Mouse (Mus musculus): ENCODE data around the gene C1qtnf3. TPM values are rescaled to one million over a fixed set of nuclear protein-coding genes. Genes with fewer than 3 reads are reported as not detected.
"Not testable (repeated sequence)": the region's sequence is repeated elsewhere in the genome, so short reads cannot be mapped to it uniquely, and the experiment has no call there.

Gene C1qtnf3
- polyA plus RNA-seq, 1 experiment: 22.3 TPM

- peak; percentile 93 for DNase-seq
- peak within 1 kb of the TSS; percentile 76 for H3K4me3 ChIP-seq (ENCODE audit: insufficient read depth, low read depth, low read length)
- peak within 1 kb of the TSS; percentile 97 for H3K27ac ChIP-seq (ENCODE audit: insufficient read depth, low read depth, low read length)
- H3K27me3 ChIP-seq (replicated peaks; ENCODE audit: control insufficient read depth, insufficient read depth, low read length): no peaks in the 10 kb centered on the region
- peaks cover 10% of the 10 kb centered on the region; the same call in 1 of the 2 replicates for H3K4me1 ChIP-seq (ENCODE audit: control insufficient read depth, insufficient read depth, low read length)
- whole genome bisulfite sequencing: under 1% methylated on average over 52 of the region's 52 CpGs
- TF ChIP-seq POLR2A (IDR thresholded peaks at IDR 0.05; ENCODE audit: low read depth, low read length): peak; percentile 96
- TF ChIP-seq CTCF (conservative IDR thresholded peaks at IDR 0.05; ENCODE audit: insufficient read depth, insufficient read length, low read depth, low read length): peak; percentile 58
- H3K36me3 ChIP-seq (ENCODE audit: control insufficient read depth, insufficient read depth, low read length): peaks cover 2% of the 10 kb centered on the region; the same call in 1 of the 2 replicates
Observed at GRCm38 (mm10) chr15:10981377-10982063, 29.4 kb downstream of the C1qtnf3 start, which contains the start of gene Amacr. TSS of gene Amacr (plus strand) at chr15:10981756.

GRCm38 (mm10) chr15:10982064-10982435, 29.9 kb downstream of the C1qtnf3 start:
- no peaks in the 10 kb centered on the region for H3K27me3 ChIP-seq (replicated peaks; ENCODE audit: control insufficient read depth, insufficient read depth, low read length)
- H3K4me3 ChIP-seq (ENCODE audit: insufficient read depth, low read depth, low read length): peak overlapping the region; percentile 76
- TF ChIP-seq POLR2A (IDR thresholded peaks at IDR 0.05; ENCODE audit: low read depth, low read length) (no peak), CTCF (conservative IDR thresholded peaks at IDR 0.05; ENCODE audit: insufficient read depth, insufficient read length, low read depth, low read length) (no peak)
- WGBS: 2% methylated on average over 6 of the region's 6 CpGs
- peaks cover 10% of the 10 kb centered on the region; the same call in 1 of the 2 replicates for H3K4me1 ChIP-seq (ENCODE audit: control insufficient read depth, insufficient read depth, low read length)
- peak overlapping the region; percentile 97 for H3K27ac ChIP-seq (ENCODE audit: insufficient read depth, low read depth, low read length)
- DNase-seq: no peak
- H3K36me3 ChIP-seq (ENCODE audit: control insufficient read depth, insufficient read depth, low read length): peaks cover 4% of the 10 kb centered on the region; the same call in 1 of the 2 replicates

GRCm38 (mm10) chr15:10985756-10986155, 33.6 kb downstream of the C1qtnf3 start:
- peak overlapping the region; percentile 26 for H3K4me3 ChIP-seq (ENCODE audit: insufficient read depth, low read depth, low read length)
- no peaks in the 10 kb centered on the region for H3K27me3 ChIP-seq (replicated peaks; ENCODE audit: control insufficient read depth, insufficient read depth, low read length)
- peak overlapping the region; percentile 97 for H3K27ac ChIP-seq (ENCODE audit: insufficient read depth, low read depth, low read length)
- peak; percentile 88 for DNase-seq
- WGBS: 58% methylated on average over 6 of the region's 6 CpGs
- H3K36me3 ChIP-seq (ENCODE audit: control insufficient read depth, insufficient read depth, low read length): peaks cover 10% of the 10 kb centered on the region
- peaks cover 9% of the 10 kb centered on the region; the same call in 1 of the 2 replicates for H3K4me1 ChIP-seq (ENCODE audit: control insufficient read depth, insufficient read depth, low read length)
- TF ChIP-seq POLR2A (IDR thresholded peaks at IDR 0.05; ENCODE audit: low read depth, low read length) (no peak), CTCF (conservative IDR thresholded peaks at IDR 0.05; ENCODE audit: insufficient read depth, insufficient read length, low read depth, low read length) (no peak)

- not testable (repeated sequence) for H3K4me1 ChIP-seq (ENCODE audit: control insufficient read depth, insufficient read depth, low read length); DNase-seq; H3K27me3 ChIP-seq (replicated peaks; ENCODE audit: control insufficient read depth, insufficient read depth, low read length); H3K4me3 ChIP-seq (ENCODE audit: insufficient read depth, low read depth, low read length)
- 63% methylated on average over 2 of the region's 2 CpGs for WGBS
- H3K36me3 ChIP-seq (ENCODE audit: control insufficient read depth, insufficient read depth, low read length): peaks cover 10% of the 10 kb centered on the region
- H3K27ac ChIP-seq (ENCODE audit: insufficient read depth, low read depth, low read length): peak overlapping the region; percentile 97
Observed at GRCm38 (mm10) chr15:10986477-10986876, 34.3 kb downstream of the C1qtnf3 start.

- no peak overlapping the region for H3K27ac ChIP-seq (ENCODE audit: insufficient read depth, low read depth, low read length)
- TF ChIP-seq CTCF (conservative IDR thresholded peaks at IDR 0.05; ENCODE audit: insufficient read depth, insufficient read length, low read depth, low read length): no peak
- no peak for TF ChIP-seq POLR2A (IDR thresholded peaks at IDR 0.05; ENCODE audit: low read depth, low read length)
- no peaks in the 10 kb centered on the region for H3K27me3 ChIP-seq (replicated peaks; ENCODE audit: control insufficient read depth, insufficient read depth, low read length)
- peaks cover 16% of the 10 kb centered on the region for H3K36me3 ChIP-seq (ENCODE audit: control insufficient read depth, insufficient read depth, low read length)
- H3K4me1 ChIP-seq (ENCODE audit: control insufficient read depth, insufficient read depth, low read length): peaks cover 7% of the 10 kb centered on the region; the same call in 1 of the 2 replicates
- H3K4me3 ChIP-seq (ENCODE audit: insufficient read depth, low read depth, low read length): no peak overlapping the region
- 34% methylated on average over 2 of the region's 2 CpGs for WGBS
- DNase-seq: no peak
Observed at GRCm38 (mm10) chr15:10990411-10990810, 38.3 kb downstream of the C1qtnf3 start.

- TF ChIP-seq CTCF (conservative IDR thresholded peaks at IDR 0.05; ENCODE audit: insufficient read depth, insufficient read length, low read depth, low read length) (no peak), POLR2A (IDR thresholded peaks at IDR 0.05; ENCODE audit: low read depth, low read length) (no peak)
- 87% methylated on average over 1 of the region's 1 CpGs for WGBS
- Histone ChIP-seq H3K4me1 (ENCODE audit: control insufficient read depth, insufficient read depth, low read length) (no peaks in the 10 kb centered on the region; the same call in 1 of the 2 replicates), H3K4me3 (ENCODE audit: insufficient read depth, low read depth, low read length) (no peak overlapping the region), H3K36me3 (ENCODE audit: control insufficient read depth, insufficient read depth, low read length) (peaks cover 14% of the 10 kb centered on the region), H3K27me3 (replicated peaks; ENCODE audit: control insufficient read depth, insufficient read depth, low read length) (no peaks in the 10 kb centered on the region), H3K27ac (ENCODE audit: insufficient read depth, low read depth, low read length) (no peak overlapping the region)
- no peak for DNase-seq
Observed at GRCm38 (mm10) chr15:10991566-10991965, 39.4 kb downstream of the C1qtnf3 start.

GRCm38 (mm10) chr15:10999832-11000231, 47.7 kb downstream of the C1qtnf3 start:
- WGBS: 22% methylated on average over 5 of the region's 5 CpGs
- Histone ChIP-seq H3K36me3 (ENCODE audit: control insufficient read depth, insufficient read depth, low read length) (peaks cover 4% of the 10 kb centered on the region), H3K4me1 (ENCODE audit: control insufficient read depth, insufficient read depth, low read length) (no peaks in the 10 kb centered on the region), H3K4me3 (ENCODE audit: insufficient read depth, low read depth, low read length) (peak overlapping the region; percentile 37), H3K27me3 (replicated peaks; ENCODE audit: control insufficient read depth, insufficient read depth, low read length) (no peaks in the 10 kb centered on the region), H3K27ac (ENCODE audit: insufficient read depth, low read depth, low read length) (no peak overlapping the region)
- TF ChIP-seq POLR2A (IDR thresholded peaks at IDR 0.05; ENCODE audit: low read depth, low read length) (no peak), CTCF (conservative IDR thresholded peaks at IDR 0.05; ENCODE audit: insufficient read depth, insufficient read length, low read depth, low read length) (no peak)
- DNase-seq: peak; percentile 45

Data from kidney, adult 2 months (tissue).